Mouse (Mus musculus): ENCODE results near the gene Exoc3l4.

DNA sequence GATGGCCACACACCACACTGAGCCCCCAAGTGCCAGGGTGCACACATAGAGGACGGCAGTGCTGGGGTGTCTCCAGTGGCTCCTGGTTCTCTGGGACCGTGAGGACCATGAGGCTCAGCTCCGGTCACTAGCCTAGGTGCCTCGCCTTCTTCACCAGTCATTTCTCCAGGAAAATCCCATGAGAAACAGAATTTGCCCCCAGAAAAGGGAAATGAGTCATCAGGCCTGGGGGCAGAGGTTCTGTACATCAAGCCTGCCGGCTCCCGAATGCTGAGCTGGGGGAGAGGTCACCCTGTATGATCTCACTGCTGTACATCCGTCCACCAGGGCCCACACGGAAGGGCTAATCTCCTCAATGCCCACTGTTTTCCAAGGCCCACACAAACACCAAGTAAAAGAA lies 39.0 kb downstream of the Exoc3l4 start:
- TF ChIP-seq CTCF (IDR thresholded peaks at IDR 0.05; ENCODE audit: control insufficient read depth, insufficient read depth, insufficient read length) (no peak), USF1 (IDR thresholded peaks at IDR 0.05; ENCODE audit: low read depth) (no peak)
